In the genomic region with DNA sequence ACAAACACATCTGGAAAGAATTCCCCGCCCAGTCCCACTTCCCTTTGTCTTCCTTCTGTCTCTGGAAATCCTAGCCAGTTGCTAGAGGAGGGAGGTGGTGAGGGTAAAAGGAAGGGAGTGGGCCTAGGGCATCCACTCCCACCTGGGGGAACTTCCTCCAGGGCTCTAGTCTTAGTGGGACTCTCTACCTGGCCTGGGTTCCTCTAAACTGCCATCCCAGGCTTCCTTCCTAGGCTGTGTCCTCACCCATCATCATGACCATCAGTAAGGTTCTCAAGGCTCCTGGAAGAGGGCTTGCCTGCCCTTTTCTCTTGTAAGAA, we compare ENCODE assay signal across 14 mouse cellular contexts. TPM values are rescaled to one million over a fixed set of nuclear protein-coding genes. Genes with fewer than 3 reads are reported as not detected.
A peak's percentile ranks its signal among the peaks of the same experiment; 100 is the strongest.
DNase-seq lines count a peak whose midpoint lies in the region; ATAC-seq and TF ChIP-seq lines count a peak whose summit lies in the region.
"Had no signal": no experiment of that assay in that cellular context is flagged by ENCODE, and none has a peak within 500 bp of the region (broad histone marks: within the 10 kb centered on the region; RNA-seq: fewer than 3 reads in every experiment).

No protein-coding gene starts in this region.

- H3K4me1 ChIP-seq in forebrain, embryonic 10.5 days, result peaks cover 82% of the 10 kb centered on the region
- peaks cover 4% of the 10 kb centered on the region; the same call in 1 of the 2 replicates for H3K4me1 ChIP-seq in forebrain, postnatal 0 days (ENCODE audit: insufficient read depth)
- H3K4me1 ChIP-seq in lung, embryonic 14.5 days (ENCODE audit: insufficient read depth), result peaks cover 38% of the 10 kb centered on the region
- peaks cover 45% of the 10 kb centered on the region for H3K4me1 ChIP-seq in embryonic fibroblast, embryonic 13.5 days (ENCODE audit: control insufficient read depth, insufficient read depth, low read length)
- H3K4me1 ChIP-seq in limb, embryonic 15.5 days, result peaks cover 74% of the 10 kb centered on the region

- TF ChIP-seq POLR2A in embryonic fibroblast, embryonic 13.5 days (IDR thresholded peaks at IDR 0.05; ENCODE audit: low read depth, low read length), result no peak

- H3K27ac ChIP-seq in forebrain, embryonic 10.5 days, result peak overlapping the region; percentile 95
- no peak overlapping the region for H3K27ac ChIP-seq in forebrain, postnatal 0 days (ENCODE audit: low read depth, low read length)
- H3K27ac ChIP-seq in lung, embryonic 14.5 days (ENCODE audit: low read depth), result 0 out of 2 replicates have a peak overlapping the region, but pooled peaks have one; percentile 12
- peak overlapping the region; percentile 14 for H3K27ac ChIP-seq in embryonic fibroblast, embryonic 13.5 days (ENCODE audit: insufficient read depth, low read length)
- H3K27ac ChIP-seq in limb, embryonic 15.5 days, result peak overlapping the region; percentile 90

- H3K36me3 ChIP-seq in forebrain, embryonic 10.5 days (replicated peaks), result peaks cover 34% of the 10 kb centered on the region
- peaks cover 11% of the 10 kb centered on the region for H3K36me3 ChIP-seq in forebrain, postnatal 0 days (ENCODE audit: insufficient read depth)
- H3K36me3 ChIP-seq in lung, embryonic 14.5 days (ENCODE audit: insufficient read depth), result peaks cover 16% of the 10 kb centered on the region
- peaks cover 11% of the 10 kb centered on the region for H3K36me3 ChIP-seq in limb, embryonic 15.5 days

- DNase-seq in forebrain, embryonic 10.5 days (ENCODE audit: extremely low spot score, low spot score), result no peak
- no peak for DNase-seq in forebrain, postnatal 0 days
- no peak for DNase-seq in lung, embryonic 14.5 days
- DNase-seq in lung, postnatal 14 days, result no peak
- DNase-seq in ovary, postnatal 14 days (ENCODE audit: low spot score), result no peak
- DNase-seq in gastrocnemius, adult 8-10 months (ENCODE audit: low spot score in 2 of 2), result no peak
- DNase-seq: cerebellum, adult 8-10 months; gastrocnemius, postnatal 25 days; left cerebral cortex, postnatal 4 days; thymus, postnatal 14 days had no signal

- ATAC-seq in forebrain, postnatal 0 days, result no peak
- no peak for ATAC-seq in lung, embryonic 14.5 days (ENCODE audit: insufficient read depth)
- no peak for ATAC-seq in limb, embryonic 15.5 days (ENCODE audit: insufficient number of reproducible peaks, low FRiP score, low TSS enrichment, low read depth)
- ATAC-seq: intestine, postnatal 0 days had no signal

- WGBS in forebrain, embryonic 10.5 days, result 5% methylated on average over 1 of the region's 1 CpGs
- 53% methylated on average over 1 of the region's 1 CpGs for WGBS in forebrain, postnatal 0 days
- WGBS in lung, embryonic 14.5 days, result 29% methylated on average over 1 of the region's 1 CpGs
- 23% methylated on average over 1 of the region's 1 CpGs for WGBS in limb, embryonic 15.5 days

- H3K27me3 ChIP-seq in forebrain, embryonic 10.5 days (ENCODE audit: poor library complexity, severe bottlenecking), result peaks cover 27% of the 10 kb centered on the region; the same call in 1 of the 2 replicates
- H3K27me3 ChIP-seq in forebrain, postnatal 0 days (ENCODE audit: insufficient read depth, low read length), result peaks cover 7% of the 10 kb centered on the region; the same call in 1 of the 2 replicates
- peaks cover 22% of the 10 kb centered on the region for H3K27me3 ChIP-seq in lung, embryonic 14.5 days (ENCODE audit: insufficient read depth, low read length)
- H3K27me3 ChIP-seq in limb, embryonic 15.5 days, result no peaks in the 10 kb centered on the region

- no peak for TF ChIP-seq CTCF in forebrain, postnatal 0 days (IDR thresholded peaks at IDR 0.05; ENCODE audit: low read depth)
- TF ChIP-seq CTCF in lung, embryonic 14.5 days (IDR thresholded peaks at IDR 0.05; ENCODE audit: low read depth), result no peak
- TF ChIP-seq CTCF in embryonic fibroblast, embryonic 13.5 days (IDR thresholded peaks at IDR 0.05; ENCODE audit: borderline replicate concordance, insufficient read depth, low read length), result no peak

- no peak overlapping the region for H3K4me2 ChIP-seq in forebrain, postnatal 0 days (ENCODE audit: low read depth)
- H3K4me2 ChIP-seq in lung, embryonic 14.5 days, result no peak overlapping the region
- H3K4me2 ChIP-seq in limb, embryonic 15.5 days, result peak overlapping the region; percentile 21; the same call in 1 of the 2 replicates

- H3K4me3 ChIP-seq in forebrain, embryonic 10.5 days, result peak overlapping the region; percentile 76
- no peak overlapping the region for H3K4me3 ChIP-seq in forebrain, postnatal 0 days (ENCODE audit: low read depth, low read length)
- H3K4me3 ChIP-seq in lung, embryonic 14.5 days (ENCODE audit: low read depth, low read length), result no peak overlapping the region
- no peak overlapping the region for H3K4me3 ChIP-seq in embryonic fibroblast, embryonic 13.5 days (ENCODE audit: insufficient read depth, low read length)
- H3K4me3 ChIP-seq in limb, embryonic 15.5 days, result no peak overlapping the region

- no peaks in the 10 kb centered on the region for H3K9me3 ChIP-seq in forebrain, embryonic 10.5 days
- H3K9me3 ChIP-seq in forebrain, postnatal 0 days (ENCODE audit: low read length), result no peaks in the 10 kb centered on the region
- no peaks in the 10 kb centered on the region for H3K9me3 ChIP-seq in lung, embryonic 14.5 days (ENCODE audit: low read depth, low read length)
- no peaks in the 10 kb centered on the region for H3K9me3 ChIP-seq in limb, embryonic 15.5 days
- H3K9me3 ChIP-seq: G1E had no signal

- H3K9ac ChIP-seq in forebrain, postnatal 0 days, result no peak overlapping the region
- H3K9ac ChIP-seq in lung, embryonic 14.5 days, result no peak overlapping the region
- no peak overlapping the region for H3K9ac ChIP-seq in limb, embryonic 15.5 days

RNA-seq across cellular contexts. Expression of a gene that starts 2.0 kb away (rescaled TPM):
- polyA plus RNA-seq in forebrain, embryonic 10.5 days (2016; fragmentation: Nextera tagmentation; extraction: Ambion mirVana), result 834 and 866 TPM in 2 replicates
- total RNA-seq in forebrain, postnatal 0 days (2014; rRNA removed), result 16.8 and 17.4 TPM in 2 replicates
- 24.7 and 28.1 TPM in 2 replicates for polyA plus RNA-seq in forebrain, postnatal 0 days (2015; fragmentation: Nextera tagmentation; extraction: Ambion mirVana)
- 7.7 and 10.3 TPM in 2 replicates for polyA plus RNA-seq in lung, embryonic 14.5 days (2014; fragmentation: Nextera tagmentation; extraction: Ambion mirVana)
- 80.0 and 99.8 TPM in 2 replicates for polyA plus RNA-seq in embryonic fibroblast, embryonic 13.5 days (2011; ENCODE audit: insufficient read length, low read depth, missing spikeins)
- polyA plus RNA-seq in limb, embryonic 15.5 days (2015; fragmentation: Nextera tagmentation; extraction: Ambion mirVana), result 249 and 274 TPM in 2 replicates
- total RNA-seq in gastrocnemius, adult 8-10 months (2022), result not detected
- polyA plus RNA-seq: G1E had no signal

RNA-seq across cellular contexts. Expression of a gene that starts 16.0 kb away (rescaled TPM):
- 19.1 and 22.8 TPM in 2 replicates for polyA plus RNA-seq in forebrain, embryonic 10.5 days (2016; fragmentation: Nextera tagmentation; extraction: Ambion mirVana)
- total RNA-seq in forebrain, postnatal 0 days (2014; rRNA removed), result 19.3 and 31.8 TPM in 2 replicates
- polyA plus RNA-seq in forebrain, postnatal 0 days (2015; fragmentation: Nextera tagmentation; extraction: Ambion mirVana), result 10.9 and 15.6 TPM in 2 replicates
- 16.4 and 19.6 TPM in 2 replicates for polyA plus RNA-seq in lung, embryonic 14.5 days (2014; fragmentation: Nextera tagmentation; extraction: Ambion mirVana)
- 11.4 and 12.0 TPM in 2 replicates for polyA plus RNA-seq in embryonic fibroblast, embryonic 13.5 days (2011; ENCODE audit: insufficient read length, low read depth, missing spikeins)
- polyA plus RNA-seq in limb, embryonic 15.5 days (2015; fragmentation: Nextera tagmentation; extraction: Ambion mirVana), result 18.4 and 18.5 TPM in 2 replicates
- total RNA-seq in gastrocnemius, adult 8-10 months (2022), result 1 to 10 TPM; 2.4 to 4.1 (median 3.5) TPM

RNA-seq across cellular contexts. Expression of a gene that starts 16.4 kb away (rescaled TPM):
- 87.7 and 88.3 TPM in 2 replicates for polyA plus RNA-seq in forebrain, embryonic 10.5 days (2016; fragmentation: Nextera tagmentation; extraction: Ambion mirVana)
- total RNA-seq in forebrain, postnatal 0 days (2014; rRNA removed), result 29.1 and 31.9 TPM in 2 replicates
- 16.1 and 19.3 TPM in 2 replicates for polyA plus RNA-seq in forebrain, postnatal 0 days (2015; fragmentation: Nextera tagmentation; extraction: Ambion mirVana)
- 44.0 and 50.5 TPM in 2 replicates for polyA plus RNA-seq in lung, embryonic 14.5 days (2014; fragmentation: Nextera tagmentation; extraction: Ambion mirVana)
- 41.6 and 54.7 TPM in 2 replicates for polyA plus RNA-seq in embryonic fibroblast, embryonic 13.5 days (2011; ENCODE audit: insufficient read length, low read depth, missing spikeins)
- polyA plus RNA-seq in limb, embryonic 15.5 days (2015; fragmentation: Nextera tagmentation; extraction: Ambion mirVana), result 48.5 and 56.0 TPM in 2 replicates
- total RNA-seq in gastrocnemius, adult 8-10 months (2022), result 1 to 10 TPM; 5.8 to 7.6 (median 7.2) TPM

RNA-seq across cellular contexts. Expression of a gene that starts 24.4 kb away (rescaled TPM):
- 81.2 and 86.9 TPM in 2 replicates for polyA plus RNA-seq in forebrain, embryonic 10.5 days (2016; fragmentation: Nextera tagmentation; extraction: Ambion mirVana)
- 32.4 and 39.2 TPM in 2 replicates for total RNA-seq in forebrain, postnatal 0 days (2014; rRNA removed)
- polyA plus RNA-seq in forebrain, postnatal 0 days (2015; fragmentation: Nextera tagmentation; extraction: Ambion mirVana), result 14.5 and 17.9 TPM in 2 replicates
- 24.6 and 27.1 TPM in 2 replicates for polyA plus RNA-seq in lung, embryonic 14.5 days (2014; fragmentation: Nextera tagmentation; extraction: Ambion mirVana)
- 25.7 and 71.2 TPM in 2 replicates for polyA plus RNA-seq in embryonic fibroblast, embryonic 13.5 days (2011; ENCODE audit: insufficient read length, low read depth, missing spikeins)
- 26.6 and 37.2 TPM in 2 replicates for polyA plus RNA-seq in limb, embryonic 15.5 days (2015; fragmentation: Nextera tagmentation; extraction: Ambion mirVana)
- total RNA-seq in gastrocnemius, adult 8-10 months (2022), result 10 to 100 TPM in 2 of 4 experiments, 1 to 10 TPM in 2; 8.7 to 18.0 (median 12.0) TPM

RNA-seq across cellular contexts. Expression of a gene that starts 27.2 kb away (rescaled TPM):
- polyA plus RNA-seq in forebrain, embryonic 10.5 days (2016; fragmentation: Nextera tagmentation; extraction: Ambion mirVana), result 71.4 and 74.8 TPM in 2 replicates
- 47.0 and 68.4 TPM in 2 replicates for total RNA-seq in forebrain, postnatal 0 days (2014; rRNA removed)
- polyA plus RNA-seq in forebrain, postnatal 0 days (2015; fragmentation: Nextera tagmentation; extraction: Ambion mirVana), result 43.4 and 45.7 TPM in 2 replicates
- 64.8 and 65.5 TPM in 2 replicates for polyA plus RNA-seq in lung, embryonic 14.5 days (2014; fragmentation: Nextera tagmentation; extraction: Ambion mirVana)
- 130 and 167 TPM in 2 replicates for polyA plus RNA-seq in embryonic fibroblast, embryonic 13.5 days (2011; ENCODE audit: insufficient read length, low read depth, missing spikeins)
- polyA plus RNA-seq in limb, embryonic 15.5 days (2015; fragmentation: Nextera tagmentation; extraction: Ambion mirVana), result 62.9 and 64.3 TPM in 2 replicates
- total RNA-seq in gastrocnemius, adult 8-10 months (2022), result 10 to 100 TPM; 40.9 to 48.1 (median 45.8) TPM
